Mouse (Mus musculus) kidney, adult 2 months (tissue): Measurements from ENCODE around the gene Tbx18. TPM values are rescaled to one million over a fixed set of nuclear protein-coding genes. Genes with fewer than 3 reads are reported as not detected.
A peak's percentile ranks its signal among the peaks of the same experiment; 100 is the strongest.

ENCODE experiments used
- DNase-seq: peaks from one replicate; pipeline ENCODE4 v3.0.0; 2021
- H3K27ac ChIP-seq: fragments of 200-500 bp; 2 replicates; pipeline ENCODE4 v1.5.1; 2012; ENCODE audit warnings: low read depth, low read length, control low read depth, inconsistent platforms; ENCODE audit not compliant: insufficient read depth
- H3K27me3 ChIP-seq: fragments of 200-500 bp; replicated peaks from 2 replicates; pipeline ENCODE4 v1.6.1; 2012; ENCODE audit warnings: mild to moderate bottlenecking, moderate library complexity, low read length, inconsistent platforms; ENCODE audit not compliant: control insufficient read depth, insufficient read depth
- H3K36me3 ChIP-seq: fragments of 200-500 bp; 2 replicates; pipeline ENCODE4 v1.6.1; 2012; ENCODE audit warnings: mild to moderate bottlenecking, moderate library complexity, low read length, inconsistent platforms; ENCODE audit not compliant: control insufficient read depth, insufficient read depth
- H3K4me1 ChIP-seq: fragments of 200-500 bp; 2 replicates; pipeline ENCODE4 v1.6.1; 2011; ENCODE audit warnings: low read length; ENCODE audit not compliant: control insufficient read depth, insufficient read depth
- H3K4me3 ChIP-seq: fragments of 200-500 bp; 2 replicates; pipeline ENCODE4 v1.5.1; 2011; ENCODE audit warnings: mild to moderate bottlenecking, low read depth, low read length, control low read depth; ENCODE audit not compliant: insufficient read depth
- CTCF ChIP-seq: fragments of 200-500 bp; conservative IDR thresholded peaks from 2 replicates; pipeline ENCODE4 v1.5.1; 2011; ENCODE audit warnings: low read depth, mild to moderate bottlenecking, control low read depth, low read length, moderate library complexity, mixed read lengths; ENCODE audit not compliant: insufficient read depth, insufficient read length
- POLR2A ChIP-seq: fragments of 200-500 bp; IDR thresholded peaks from one replicate; pipeline ENCODE4 v1.6.1; 2011; ENCODE audit warnings: low read depth, low read length, control low read depth
- WGBS: fragments of 180-500 bp; shearing (Covaris S2); methylation state at CpG from one replicate; pipeline ENCODE4 v1.1.7; 2018; 5-methylcytosine and 5-hydroxymethylcytosine counted together
- polyA plus RNA-seq: library from polyadenylated mRNA; depleted of rRNA; stranded (reverse); fragments of >200 nt; gene quantifications from 2 replicates; pipeline ENCODE4 v1.2.3, GENCODE M21; 2012

Tbx18 gene
- polyA plus RNA-seq, 1 experiment, result 0.45 TPM

DNA sequence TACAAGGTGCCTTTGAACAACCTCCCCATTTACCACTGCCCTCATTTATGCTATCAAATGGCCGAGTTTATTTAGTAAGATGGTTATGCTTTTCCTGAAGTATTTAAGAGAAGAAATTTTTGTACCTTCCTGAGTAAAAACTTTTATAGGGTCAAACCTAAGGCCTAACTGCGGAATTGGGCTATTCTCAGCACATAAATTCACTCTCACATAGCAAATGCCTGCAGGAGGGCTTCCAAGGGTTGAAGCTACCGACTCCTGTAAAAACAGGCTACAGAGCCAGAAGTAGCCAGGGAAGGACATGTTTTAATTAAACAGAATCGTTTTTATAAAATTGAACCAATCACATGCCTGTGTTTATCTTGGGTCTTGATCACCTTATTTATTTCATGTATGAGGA lies 20.7 kb downstream of the Tbx18 start:
- no peak overlapping the region for H3K4me3 ChIP-seq
- TF ChIP-seq CTCF (no peak), POLR2A (no peak)
- no peak overlapping the region for H3K27ac ChIP-seq
- WGBS, result 50% methylated on average over 4 of the region's 4 CpGs
- no peaks in the 10 kb centered on the region for H3K36me3 ChIP-seq
- H3K27me3 ChIP-seq, result no peaks in the 10 kb centered on the region; the same call in 1 of the 2 replicates
- DNase-seq, result no peak
- H3K4me1 ChIP-seq, result no peaks in the 10 kb centered on the region

DNA sequence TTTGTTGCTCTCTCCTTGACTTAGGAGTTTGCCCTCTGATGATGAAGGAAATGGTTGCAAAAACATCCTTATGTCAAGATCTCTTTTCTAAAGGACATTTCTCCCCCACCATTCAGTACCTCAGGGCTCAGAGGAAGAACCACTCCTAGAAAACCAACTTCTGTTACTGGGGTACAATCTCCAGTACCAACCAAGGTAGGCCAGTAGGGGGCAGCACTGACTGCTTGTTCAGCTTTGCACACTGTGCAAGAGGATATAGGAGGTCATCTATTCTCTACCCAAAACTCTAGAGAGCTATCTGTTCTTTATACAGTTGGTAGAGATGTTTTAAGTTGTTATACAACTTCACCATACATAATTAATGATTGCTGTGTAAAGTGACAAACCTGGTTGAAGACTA lies 22.9 kb downstream of the Tbx18 start:
- no peak overlapping the region for H3K4me3 ChIP-seq
- H3K36me3 ChIP-seq, result no peaks in the 10 kb centered on the region
- H3K27me3 ChIP-seq, result no peaks in the 10 kb centered on the region; the same call in 1 of the 2 replicates
- DNase-seq, result peak; percentile 39
- H3K27ac ChIP-seq, result no peak overlapping the region
- no peaks in the 10 kb centered on the region for H3K4me1 ChIP-seq
- TF ChIP-seq CTCF, result peak; percentile 71
- no peak for TF ChIP-seq POLR2A

DNA sequence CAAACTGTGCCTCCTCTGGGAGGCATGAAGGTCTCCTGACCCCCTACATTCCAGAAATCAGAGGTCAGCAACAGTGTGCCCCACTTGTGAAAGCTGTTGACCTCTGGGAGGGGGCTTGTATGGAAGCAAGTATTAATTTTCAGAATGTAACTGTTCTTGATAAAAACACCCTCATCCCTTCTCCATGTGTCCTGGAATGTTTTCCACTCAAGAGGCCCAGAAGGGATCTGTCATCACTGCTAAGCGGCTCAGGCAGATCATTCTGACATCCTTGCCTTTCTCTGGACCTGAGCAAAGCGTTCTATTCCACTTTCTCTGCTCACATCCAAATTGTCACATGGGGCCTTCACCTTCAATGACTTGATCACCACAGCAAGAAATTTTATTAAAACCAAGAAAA lies 28.8 kb downstream of the Tbx18 start:
- no peaks in the 10 kb centered on the region for H3K27me3 ChIP-seq
- no peak for DNase-seq
- H3K27ac ChIP-seq, result no peak overlapping the region
- H3K4me3 ChIP-seq, result no peak overlapping the region
- 89% methylated on average over 2 of the region's 2 CpGs for WGBS
- H3K4me1 ChIP-seq, result no peaks in the 10 kb centered on the region
- H3K36me3 ChIP-seq, result no peaks in the 10 kb centered on the region
- TF ChIP-seq POLR2A, result no peak
- no peak for TF ChIP-seq CTCF

DNA sequence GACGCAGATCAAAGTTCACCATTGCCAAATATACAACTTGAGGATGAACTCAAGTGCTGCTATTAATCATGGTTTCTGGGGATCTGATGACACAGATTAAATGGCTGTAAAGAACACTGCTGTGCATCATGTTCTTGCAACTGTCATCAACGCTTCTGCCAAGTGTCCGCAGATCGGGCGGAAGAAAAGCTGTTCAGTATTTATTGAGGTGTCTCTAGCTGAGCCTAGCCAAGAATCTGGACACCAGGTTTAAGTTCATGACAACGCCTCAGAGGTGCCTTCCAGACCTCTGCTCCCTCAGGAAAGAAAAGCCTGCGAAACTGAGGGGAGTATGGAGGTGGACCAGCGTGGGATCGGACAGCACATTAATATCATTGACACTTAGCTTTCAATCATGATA lies 44.1 kb downstream of the Tbx18 start:
- H3K27me3 ChIP-seq, result no peaks in the 10 kb centered on the region
- H3K27ac ChIP-seq, result no peak overlapping the region
- no peaks in the 10 kb centered on the region for H3K36me3 ChIP-seq
- WGBS, result 59% methylated on average over 9 of the region's 9 CpGs
- DNase-seq, result no peak
- TF ChIP-seq POLR2A (no peak), CTCF (no peak)
- H3K4me1 ChIP-seq, result no peaks in the 10 kb centered on the region
- no peak overlapping the region for H3K4me3 ChIP-seq

DNA sequence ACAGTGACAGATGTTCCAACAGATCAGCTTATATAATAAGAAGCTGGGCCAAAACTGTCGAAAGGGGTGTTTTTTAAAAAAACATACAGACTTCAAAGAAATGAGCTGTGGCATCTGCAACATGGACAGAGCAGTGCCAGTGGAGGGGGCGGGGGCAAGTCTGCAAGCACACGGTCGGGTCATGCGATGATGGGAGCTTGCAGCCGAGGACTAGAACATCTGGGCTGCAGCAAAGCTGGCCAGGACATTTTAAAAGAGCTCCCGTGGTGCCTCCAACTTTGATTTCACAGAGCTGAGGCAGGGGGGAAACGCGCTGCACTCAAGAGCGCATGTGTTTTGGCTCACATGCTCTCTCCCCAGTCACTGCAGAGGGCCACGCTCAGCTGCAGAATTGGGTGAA lies 48.8 kb downstream of the Tbx18 start:
- H3K4me1 ChIP-seq, result no peaks in the 10 kb centered on the region
- TF ChIP-seq CTCF, result no peak
- TF ChIP-seq POLR2A, result no peak
- WGBS, result 44% methylated on average over 11 of the region's 11 CpGs
- no peaks in the 10 kb centered on the region for H3K36me3 ChIP-seq
- no peak overlapping the region for H3K4me3 ChIP-seq
- no peak for DNase-seq
- H3K27ac ChIP-seq, result no peak overlapping the region
- H3K27me3 ChIP-seq, result no peaks in the 10 kb centered on the region
